Mouse (Mus musculus) lung, adult 2 months (tissue): Measurements from ENCODE around the gene Cd47.

Source experiments
- CTCF ChIP-seq: fragments of 200-500 bp; IDR thresholded peaks from 2 replicates; pipeline ENCODE4 v1.5.1; 2011; ENCODE audit warnings: mild to moderate bottlenecking, low read length, control low read depth; ENCODE audit not compliant: insufficient read depth
- POLR2A ChIP-seq: fragments of 200-500 bp; IDR thresholded peaks from 2 replicates; pipeline ENCODE4 v1.6.1; 2011; ENCODE audit warnings: low read depth, mild to moderate bottlenecking, control low read depth, low read length, borderline replicate concordance; ENCODE audit errors: extremely low read depth

- TF ChIP-seq CTCF (no peak), POLR2A (no peak)
Observed at GRCm38 (mm10) chr16:49945084-49945483, 144.8 kb downstream of the Cd47 start.
